Mouse (Mus musculus) cortical plate, adult 2 months (tissue): ENCODE measurements around the gene 2300002M23Rik. TPM values are rescaled to one million over a fixed set of nuclear protein-coding genes. Genes with fewer than 3 reads are reported as not detected.

ENCODE experiments used
- H3K27ac ChIP-seq: fragments of 200-500 bp; 2 replicates; pipeline ENCODE4 v1.5.1; 2012; ENCODE audit warnings: low read length, control low read depth, inconsistent platforms; ENCODE audit not compliant: insufficient read depth
- H3K4me1 ChIP-seq: fragments of 200-500 bp; 2 replicates; pipeline ENCODE4 v1.6.1; 2011; ENCODE audit warnings: low read length; ENCODE audit not compliant: control insufficient read depth, insufficient read depth
- H3K4me3 ChIP-seq: fragments of 200-500 bp; 2 replicates; pipeline ENCODE4 v1.5.1; 2011; ENCODE audit warnings: mild to moderate bottlenecking, low read length, control low read depth; ENCODE audit not compliant: insufficient read depth
- CTCF ChIP-seq: fragments of 200-500 bp; IDR thresholded peaks from 2 replicates; pipeline ENCODE4 v1.5.1; 2011; ENCODE audit warnings: mild to moderate bottlenecking, control low read depth, low read length; ENCODE audit not compliant: insufficient read depth; ENCODE audit errors: extremely low read depth
- POLR2A ChIP-seq: fragments of 200-500 bp; IDR thresholded peaks from 2 replicates; pipeline ENCODE4 v1.6.1; 2011; ENCODE audit warnings: mild to moderate bottlenecking, low read length, control low read depth; ENCODE audit not compliant: insufficient read depth; ENCODE audit errors: extremely low read depth
- polyA plus RNA-seq: library from polyadenylated mRNA; depleted of rRNA; stranded (reverse); fragments of >200 nt; gene quantifications from 2 replicates; pipeline ENCODE4 v1.2.3, GENCODE M21; 2012

The 2300002M23Rik gene
- polyA plus RNA-seq, 1 experiment, result not detected

DNA sequence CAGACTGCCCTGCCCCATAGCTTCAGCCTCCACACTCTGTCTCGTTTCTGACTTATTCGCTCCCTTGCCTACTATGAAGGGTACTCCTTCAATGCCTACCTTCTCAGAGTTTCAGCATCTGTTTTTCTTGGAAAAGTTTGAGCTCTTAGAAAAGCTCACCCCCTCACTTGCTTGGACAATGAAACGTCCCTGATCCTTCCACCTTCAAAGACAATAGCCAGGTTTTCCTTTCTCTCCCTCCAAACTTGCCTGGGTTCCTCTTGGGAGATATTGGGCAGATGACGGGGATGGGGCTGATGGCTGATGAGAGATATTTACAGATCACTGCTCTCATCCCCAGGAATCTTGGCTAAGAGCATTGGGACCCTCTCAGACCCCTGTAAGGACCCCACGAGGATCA, 12.9 kb upstream of the 2300002M23Rik start:
- Histone ChIP-seq H3K4me1 (peaks cover 2% of the 10 kb centered on the region; the same call in 1 of the 2 replicates), H3K27ac (no peak overlapping the region), H3K4me3 (no peak overlapping the region)
- no peak for TF ChIP-seq CTCF
- TF ChIP-seq POLR2A, result no peak

DNA sequence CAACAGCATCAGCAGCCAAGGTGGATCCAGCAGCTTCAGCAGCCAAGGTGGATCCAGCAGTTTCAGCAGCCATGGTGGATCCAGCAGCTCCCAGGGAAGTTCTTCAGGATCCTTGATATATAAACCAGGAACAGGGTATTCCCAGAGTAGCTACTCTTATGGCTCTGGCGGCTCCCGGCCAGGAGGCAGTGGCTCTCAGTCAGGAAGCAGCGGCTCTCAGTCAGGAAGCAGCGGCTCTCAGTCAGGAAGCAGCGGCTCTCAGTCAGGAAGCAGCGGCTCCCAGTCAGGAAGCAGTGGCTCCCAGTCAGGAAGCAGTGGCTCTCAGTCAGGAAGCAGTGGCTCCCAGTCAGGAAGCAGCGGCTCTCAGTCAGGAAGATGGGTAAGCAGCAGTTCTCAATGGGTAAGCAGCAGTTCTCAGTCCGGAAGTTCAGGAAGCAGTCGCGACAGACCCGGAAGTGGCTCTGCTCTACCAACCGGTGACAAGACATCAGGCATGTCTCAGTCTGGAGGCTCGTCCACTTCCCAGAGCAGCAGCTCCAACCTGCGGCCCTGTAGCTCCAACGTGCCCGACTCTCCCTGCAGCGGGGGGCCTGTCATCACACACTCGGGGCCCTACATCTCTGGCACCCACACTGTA, 12.4 kb upstream of the 2300002M23Rik start:
- Histone ChIP-seq H3K27ac (no peak overlapping the region), H3K4me1 (peaks cover under 1% of the 10 kb centered on the region; the same call in 1 of the 2 replicates), H3K4me3 (no peak overlapping the region)
- no peak for TF ChIP-seq POLR2A
- TF ChIP-seq CTCF, result no peak

DNA sequence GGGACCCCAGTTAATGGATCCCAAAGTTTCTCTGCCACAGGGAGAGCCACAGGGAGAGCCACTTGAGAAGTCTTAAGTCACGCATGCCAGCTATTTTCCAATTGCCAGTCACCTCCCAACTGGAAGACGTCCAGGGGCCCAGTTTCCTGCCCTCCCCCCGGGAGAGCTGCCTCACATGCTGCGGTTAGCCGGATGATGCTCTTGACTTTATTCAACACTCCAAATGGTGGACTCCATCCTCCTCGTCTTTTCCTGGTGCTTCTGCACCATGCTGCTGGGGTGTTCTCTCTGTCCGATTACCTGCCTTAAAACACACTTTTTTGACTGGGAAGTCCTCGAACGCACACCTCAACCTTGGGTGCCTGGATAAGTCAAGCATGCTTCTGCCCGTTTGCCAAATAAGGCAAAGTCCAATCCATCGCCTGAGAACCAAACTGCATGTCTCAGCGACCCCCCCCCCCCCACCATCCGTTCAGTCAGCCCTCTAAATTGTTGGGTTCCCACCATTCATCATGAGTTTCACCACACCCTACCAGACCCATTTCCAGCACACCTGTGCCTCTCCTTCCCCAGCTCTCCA, 11.0 kb upstream of the 2300002M23Rik start:
- Histone ChIP-seq H3K4me3 (no peak overlapping the region), H3K4me1 (no peaks in the 10 kb centered on the region), H3K27ac (no peak overlapping the region)
- TF ChIP-seq CTCF, result no peak
- no peak for TF ChIP-seq POLR2A

DNA sequence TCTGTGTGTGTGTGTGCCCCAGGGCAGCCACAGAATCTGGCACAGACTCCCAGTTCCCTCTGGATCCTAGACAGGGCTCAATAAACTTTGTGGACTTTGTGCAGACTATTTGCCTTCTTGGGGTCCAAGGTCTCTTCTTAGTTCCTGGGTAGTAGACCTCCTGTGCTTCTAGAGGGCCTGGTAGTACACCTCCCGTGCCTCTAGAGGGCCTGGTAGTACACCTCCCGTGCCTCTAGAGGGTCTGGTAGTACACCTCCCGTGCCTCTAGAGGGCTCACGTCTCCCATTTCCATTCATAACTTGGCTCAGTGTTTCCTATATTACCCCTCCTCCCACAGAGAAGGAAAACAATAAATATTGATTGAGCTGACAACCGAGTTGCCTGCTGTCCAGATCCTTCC, 10.4 kb upstream of the 2300002M23Rik start:
- no peak overlapping the region for H3K4me3 ChIP-seq
- H3K27ac ChIP-seq, result no peak overlapping the region
- TF ChIP-seq POLR2A (no peak), CTCF (peak; percentile 79)
- H3K4me1 ChIP-seq, result no peaks in the 10 kb centered on the region

DNA sequence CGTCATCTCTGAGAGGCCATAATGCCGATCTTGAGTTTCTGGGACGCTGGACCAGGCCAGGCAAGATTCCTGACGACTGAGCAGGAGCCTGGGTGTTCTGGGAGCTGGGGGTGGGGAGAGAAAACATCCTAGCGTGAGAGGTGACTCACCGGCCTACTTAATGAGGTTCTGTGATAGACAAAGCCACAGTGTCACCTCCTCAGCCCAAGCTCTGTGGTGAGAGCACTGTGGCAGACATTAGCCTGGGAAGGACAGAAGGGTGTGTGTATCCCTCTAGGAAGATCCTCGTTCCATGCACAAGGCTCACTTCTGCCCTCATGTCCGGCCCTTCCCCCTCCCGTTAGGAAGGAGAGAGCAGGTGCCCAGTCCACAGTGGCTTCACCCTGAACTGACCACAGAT, 9.9 kb upstream of the 2300002M23Rik start:
- H3K27ac ChIP-seq, result no peak overlapping the region
- no peak for TF ChIP-seq POLR2A
- no peak for TF ChIP-seq CTCF

DNA sequence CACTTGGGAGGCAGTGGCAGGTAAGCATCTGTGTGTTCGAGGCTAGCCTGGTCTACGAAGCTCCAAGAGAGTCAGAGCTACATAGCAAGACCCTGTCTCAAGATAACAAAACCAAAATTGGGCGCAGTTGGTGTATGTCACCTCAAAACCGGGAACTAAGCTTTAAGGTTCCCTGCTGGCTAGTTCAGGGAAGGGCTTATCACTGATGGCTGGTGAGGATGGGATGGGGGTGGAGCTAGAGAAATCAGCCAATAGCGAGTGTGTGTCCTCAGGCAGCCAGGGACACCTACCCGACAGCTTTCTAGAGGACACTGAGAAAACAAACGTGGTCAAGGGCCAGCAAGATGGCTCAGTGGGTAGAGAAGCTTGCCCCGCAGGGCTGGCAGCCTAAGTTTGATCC, 9.0 kb upstream of the 2300002M23Rik start:
- TF ChIP-seq POLR2A, result no peak
- no peak for TF ChIP-seq CTCF
- Histone ChIP-seq H3K4me1 (no peaks in the 10 kb centered on the region), H3K4me3 (no peak overlapping the region), H3K27ac (no peak overlapping the region)

More for the DNA sequence above, 9.9 kb upstream of the 2300002M23Rik start:
- Histone ChIP-seq H3K4me3 (no peak overlapping the region), H3K4me1 (no peaks in the 10 kb centered on the region)

DNA sequence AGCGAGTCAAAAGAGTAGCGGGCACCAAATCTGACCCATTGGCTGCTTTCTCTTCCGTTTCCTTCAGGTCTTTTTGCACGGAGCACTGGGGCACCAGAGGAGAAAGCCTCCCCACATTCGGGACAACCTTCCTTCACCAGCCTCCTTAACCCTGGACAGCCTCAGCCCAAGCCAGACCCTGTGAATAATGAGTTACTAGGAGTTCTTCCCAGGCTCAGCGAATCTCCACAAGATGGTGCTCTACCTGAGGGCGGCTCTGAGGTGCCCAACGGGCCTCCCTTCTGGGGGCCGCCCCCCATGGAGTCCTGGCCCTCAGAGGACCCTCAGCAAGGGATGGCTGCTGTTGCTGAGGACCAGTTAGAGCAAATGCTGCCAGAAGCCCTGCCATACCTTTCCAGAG, 517 bp downstream of the 2300002M23Rik start:
- no peaks in the 10 kb centered on the region for H3K4me1 ChIP-seq
- TF ChIP-seq CTCF, result no peak
- TF ChIP-seq POLR2A, result no peak
- no peak overlapping the region for H3K4me3 ChIP-seq
- no peak overlapping the region for H3K27ac ChIP-seq

DNA sequence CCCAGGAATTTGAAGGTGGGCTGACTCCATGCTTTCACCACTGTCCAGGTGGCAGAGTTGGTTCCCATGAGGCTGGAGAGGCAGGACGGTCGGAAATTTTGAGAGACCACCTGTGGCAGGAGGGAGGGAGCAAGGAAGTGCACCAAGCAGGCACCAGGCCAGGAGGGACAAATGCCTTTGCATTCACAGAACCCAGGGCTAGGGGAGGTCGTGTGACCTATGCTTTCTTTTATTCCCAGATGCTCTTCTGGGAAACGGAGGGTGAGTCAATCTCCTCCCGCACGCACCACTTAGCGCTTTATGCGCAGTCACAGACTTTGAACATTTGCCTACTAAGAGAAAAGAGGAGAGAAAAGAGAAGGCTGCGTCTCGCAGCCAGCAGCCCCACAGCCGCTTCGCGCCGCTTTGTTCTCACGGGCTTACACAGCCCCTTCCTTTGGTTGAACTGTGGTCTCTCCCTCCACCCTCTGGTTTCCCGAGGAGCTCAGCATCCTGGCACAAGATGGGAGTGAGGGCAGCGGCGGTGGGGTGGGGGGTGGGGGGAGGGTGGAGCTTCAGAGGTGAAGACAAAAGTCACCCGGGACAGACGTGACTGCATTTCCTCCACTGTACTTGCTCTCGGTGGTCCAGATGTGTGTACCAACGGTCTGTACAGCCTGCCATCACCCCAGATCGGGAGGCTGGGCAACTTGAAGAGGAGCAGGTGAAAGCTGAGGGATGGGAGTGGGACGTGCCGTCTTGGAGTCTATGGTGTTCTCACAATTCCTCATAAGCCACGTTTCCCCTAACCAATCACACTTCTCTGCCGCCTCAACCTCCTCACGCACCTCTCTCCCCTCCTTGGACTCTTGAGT, 2.1 kb downstream of the 2300002M23Rik start:
- no peak for TF ChIP-seq CTCF
- no peak for TF ChIP-seq POLR2A
- Histone ChIP-seq H3K4me3 (no peak overlapping the region), H3K4me1 (no peaks in the 10 kb centered on the region), H3K27ac (no peak overlapping the region)

DNA sequence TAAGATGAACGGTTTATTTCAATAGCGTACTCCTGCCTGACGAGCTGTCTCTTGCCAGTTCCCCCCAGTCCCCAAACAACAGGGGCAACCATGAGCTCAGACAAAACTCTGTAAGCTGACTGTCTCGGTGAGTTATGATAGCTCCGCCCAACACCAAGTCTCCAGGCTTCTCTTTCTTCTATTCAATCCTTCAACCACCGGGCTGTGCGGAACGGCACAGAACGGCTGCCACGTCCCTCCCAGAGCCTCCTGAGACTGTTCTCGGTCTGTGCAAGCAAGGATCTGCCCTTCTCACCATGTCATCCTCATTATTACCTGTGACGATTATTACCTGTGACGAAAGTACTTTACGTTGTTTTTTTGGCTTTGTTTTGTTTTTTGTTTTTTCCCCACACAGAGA, 3.6 kb downstream of the 2300002M23Rik start:
- TF ChIP-seq CTCF (no peak), POLR2A (no peak)
- H3K4me1 ChIP-seq, result no peaks in the 10 kb centered on the region
- H3K4me3 ChIP-seq, result no peak overlapping the region
- no peak overlapping the region for H3K27ac ChIP-seq
